Mouse (Mus musculus) spleen, postnatal 14 days (tissue): ENCODE data around the gene Olfr314.
"Not testable (repeated sequence)": the region's sequence is repeated elsewhere in the genome, so short reads cannot be mapped to it uniquely, and the experiment has no call there.

Experiments used
- DNase-seq, 2 experiments: peaks; one replicate each; pipeline ENCODE4 v3.0.0; 2021 to 2022; ENCODE audit warnings: low spot score in 2 of 2

Olfr314 gene

DNA sequence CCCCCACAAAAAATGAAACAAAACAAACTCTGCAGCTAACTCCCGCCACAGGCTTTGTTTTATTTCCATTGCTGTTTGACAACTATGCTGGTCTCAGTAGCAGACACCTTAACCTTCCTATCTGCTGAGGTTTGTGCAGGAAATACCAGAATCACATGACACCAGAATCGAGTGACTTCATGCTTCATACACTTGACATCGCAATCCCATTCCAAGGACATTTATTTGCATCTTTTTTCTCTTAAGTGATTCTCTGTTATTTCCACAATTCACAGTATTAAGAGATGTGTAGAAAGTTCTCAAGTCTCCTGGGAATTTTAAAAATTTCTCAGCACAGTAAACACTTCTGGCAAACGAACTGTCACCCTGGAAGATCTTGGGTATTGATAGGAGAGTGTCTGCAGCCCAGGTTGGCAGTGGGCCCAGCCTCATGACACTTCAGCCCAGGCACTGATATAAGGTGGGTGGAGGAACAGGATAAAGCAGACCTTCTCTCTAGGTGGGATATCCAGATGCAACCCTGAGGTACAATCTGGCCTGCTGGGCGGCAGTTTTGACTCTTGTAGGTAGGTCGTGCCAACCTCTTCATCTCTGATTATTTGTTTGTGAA lies at the start of gene Olfr314:
TSS of gene Olfr314 (plus strand) at position 473 of the 610 bp plus-strand sequence.
- DNase-seq = no peak

- no peak for DNase-seq
Measured at GRCm38 (mm10) chr11:58733372-58733771, 49.4 kb upstream of the Olfr314 start.

- DNase-seq = no peak
Measured at GRCm38 (mm10) chr11:58738792-58739262, 43.9 kb upstream of the Olfr314 start, which contains the start of gene Olfr317. Gene Olfr317 (minus strand): TSS chr11:58739212.

GRCm38 (mm10) chr11:58751096-58751495 lies 31.7 kb upstream of the Olfr314 start:
- DNase-seq = not testable (repeated sequence)

GRCm38 (mm10) chr11:58752434-58752833 lies 30.3 kb upstream of the Olfr314 start, which contains the start of gene Olfr316:
Gene Olfr316 (plus strand): TSS chr11:58752734.
- no peak for DNase-seq

GRCm38 (mm10) chr11:58772888-58773287 lies 9.9 kb upstream of the Olfr314 start, which contains the start of gene Olfr315:
Gene Olfr315 (plus strand): TSS chr11:58773188.
- no peak for DNase-seq

DNA sequence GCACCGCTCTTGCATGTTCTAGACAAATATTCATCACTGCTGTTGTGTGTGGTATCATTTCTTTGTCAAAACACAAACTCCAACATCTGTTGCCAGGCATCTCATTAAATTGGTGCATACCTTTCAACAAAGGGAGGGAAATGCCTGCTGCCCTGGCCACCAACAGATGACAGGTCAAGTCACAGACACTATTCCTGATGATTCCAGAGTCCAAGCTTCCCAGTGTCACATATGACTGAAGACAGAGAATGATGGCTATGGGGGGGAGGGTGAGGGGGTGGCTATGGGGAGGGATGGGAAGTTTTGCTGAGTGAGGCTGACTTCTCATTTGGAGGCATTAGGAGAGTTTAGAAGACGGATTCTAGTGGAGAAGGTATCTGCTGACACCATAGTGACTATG lies 1.4 kb downstream of the Olfr314 start:
- no peak for DNase-seq

- DNase-seq = no peak
Measured at GRCm38 (mm10) chr11:58787651-58788050, 4.9 kb downstream of the Olfr314 start.

GRCm38 (mm10) chr11:58788346-58788745 lies 5.6 kb downstream of the Olfr314 start:
- no peak for DNase-seq

DNA sequence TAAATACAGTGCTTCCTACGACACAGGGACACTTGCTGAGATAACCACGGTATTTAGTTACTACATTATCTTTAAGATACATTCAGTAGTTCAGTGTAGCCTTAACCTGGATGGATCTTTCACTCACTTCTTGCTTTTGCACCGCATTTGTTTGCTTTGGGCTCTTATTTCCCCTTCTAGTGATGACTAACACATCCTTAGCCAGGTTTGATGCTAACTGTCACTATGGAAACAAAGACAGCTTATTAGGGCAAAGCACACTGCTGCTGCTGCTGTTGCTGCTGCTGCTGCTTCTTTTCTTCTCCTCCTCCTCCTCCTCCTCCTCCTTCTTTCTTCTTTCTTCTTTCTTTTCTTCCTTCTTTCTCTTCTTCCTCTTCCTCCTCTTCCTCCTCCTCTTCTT lies 6.8 kb downstream of the Olfr314 start:
- DNase-seq = no peak

GRCm38 (mm10) chr11:58790053-58790452 lies 7.3 kb downstream of the Olfr314 start:
- DNase-seq = no peak

DNA sequence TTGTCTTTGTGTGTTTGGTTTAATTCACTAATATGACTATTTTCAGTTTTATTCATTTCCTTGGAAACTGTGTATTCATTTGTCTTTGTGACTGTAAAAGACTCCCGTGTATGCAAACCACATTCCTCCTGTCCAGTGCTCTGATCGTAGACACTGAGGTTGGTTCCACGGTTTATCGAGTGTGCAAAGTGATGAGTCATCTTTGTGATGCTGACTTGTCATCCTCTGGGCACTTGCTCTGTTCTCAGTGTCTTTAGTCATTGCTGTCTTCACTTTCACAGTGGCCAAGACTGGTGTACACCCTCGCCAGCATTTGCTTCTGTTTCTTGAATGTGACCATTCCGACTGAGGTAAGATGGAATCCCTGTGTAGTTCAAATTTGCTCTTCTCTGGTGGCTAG lies 7.9 kb downstream of the Olfr314 start:
- no peak for DNase-seq

- no peak for DNase-seq
Measured at GRCm38 (mm10) chr11:58795856-58796255, 13.1 kb downstream of the Olfr314 start.

GRCm38 (mm10) chr11:58796850-58797249 lies 14.1 kb downstream of the Olfr314 start:
- DNase-seq = no peak

DNA sequence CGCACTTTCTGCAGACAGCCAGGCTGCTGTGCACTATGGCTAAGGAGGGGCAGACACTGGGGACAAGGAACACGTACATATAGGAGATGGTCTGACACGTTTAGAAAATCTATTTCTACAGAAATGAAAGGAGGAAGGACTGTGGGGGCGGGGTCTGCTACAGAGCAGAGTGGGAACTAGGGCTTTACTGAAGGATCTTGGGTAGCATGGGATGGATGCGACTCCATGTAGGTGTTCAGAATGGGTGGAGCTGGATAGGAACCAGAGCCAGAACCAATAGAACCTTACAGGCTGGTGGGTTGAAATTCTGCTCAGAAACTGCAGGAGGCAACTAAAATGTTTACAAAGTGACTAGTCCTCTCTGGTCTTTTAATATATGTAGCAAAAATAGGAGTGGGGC lies 17.0 kb downstream of the Olfr314 start:
- DNase-seq = no peak

GRCm38 (mm10) chr11:58801558-58802228 lies 18.9 kb downstream of the Olfr314 start, which contains the start of gene Fam183b:
Gene Fam183b (minus strand): TSS chr11:58801960.
- DNase-seq = no peak

DNA sequence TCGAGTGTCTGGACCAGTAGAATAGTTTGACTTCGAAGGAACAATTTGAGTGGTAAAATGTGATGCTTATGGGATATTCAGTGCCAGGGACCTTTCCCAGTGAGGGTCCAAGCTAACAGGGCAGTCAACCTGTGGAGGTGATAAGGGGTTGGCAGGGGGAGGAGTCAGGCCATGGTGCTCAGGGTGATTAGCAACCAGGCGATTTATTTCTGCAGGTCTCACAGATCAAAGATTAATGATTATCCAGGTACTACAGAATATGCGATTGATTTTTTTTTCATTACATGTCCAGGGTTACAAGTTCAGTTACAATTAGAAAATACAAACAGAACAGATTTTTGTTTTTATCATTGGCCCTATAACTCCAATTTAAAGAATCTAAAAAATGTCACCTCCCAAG lies 21.1 kb downstream of the Olfr314 start:
- no peak for DNase-seq

- no peak for DNase-seq
Measured at GRCm38 (mm10) chr11:58804393-58804792, 21.6 kb downstream of the Olfr314 start.

- no peak for DNase-seq
Measured at GRCm38 (mm10) chr11:58812001-58812400, 29.2 kb downstream of the Olfr314 start.

DNA sequence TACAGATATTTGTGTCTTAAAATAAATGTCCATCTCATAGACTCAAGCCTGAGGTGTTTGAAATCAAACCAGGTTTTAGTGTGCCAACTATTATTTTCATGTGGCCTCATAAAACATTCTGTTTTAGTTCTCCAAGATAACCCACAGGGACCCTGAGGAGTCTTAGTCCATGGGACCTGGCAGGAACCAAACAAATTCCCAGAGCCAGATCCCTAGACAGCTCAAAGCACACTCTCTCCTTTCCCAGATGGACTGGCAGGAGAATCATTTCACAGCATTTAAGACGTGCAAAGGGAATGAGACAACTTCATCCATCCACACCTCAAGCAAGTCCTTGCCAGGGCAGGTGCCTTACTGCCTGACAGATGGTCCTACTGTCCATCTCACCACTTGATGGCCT lies 31.9 kb downstream of the Olfr314 start, which contains the start of gene Olfr313:
TSS of gene Olfr313 (plus strand) at position 301 of the 400 bp plus-strand sequence.
- not testable (repeated sequence) for DNase-seq

DNA sequence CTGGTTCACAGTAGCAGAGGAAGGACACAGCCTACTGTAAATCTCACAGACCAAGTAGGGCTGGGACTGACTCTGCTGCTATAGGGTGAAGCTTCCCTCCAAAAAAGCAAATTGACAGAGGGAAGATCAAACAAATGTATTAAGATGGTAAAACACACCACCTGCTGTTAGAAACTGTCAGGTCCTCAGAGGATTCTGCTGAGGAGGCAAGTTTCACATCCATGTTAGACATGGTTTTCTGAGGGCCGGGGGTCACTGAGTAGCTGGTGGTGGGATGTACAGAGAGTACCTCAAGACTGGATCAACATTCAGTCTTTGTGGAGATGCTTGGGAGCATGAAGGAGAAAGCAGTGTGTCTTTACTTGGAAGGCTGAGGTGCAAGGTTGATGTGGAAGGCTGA lies 32.9 kb downstream of the Olfr314 start:
- DNase-seq = no peak

DNA sequence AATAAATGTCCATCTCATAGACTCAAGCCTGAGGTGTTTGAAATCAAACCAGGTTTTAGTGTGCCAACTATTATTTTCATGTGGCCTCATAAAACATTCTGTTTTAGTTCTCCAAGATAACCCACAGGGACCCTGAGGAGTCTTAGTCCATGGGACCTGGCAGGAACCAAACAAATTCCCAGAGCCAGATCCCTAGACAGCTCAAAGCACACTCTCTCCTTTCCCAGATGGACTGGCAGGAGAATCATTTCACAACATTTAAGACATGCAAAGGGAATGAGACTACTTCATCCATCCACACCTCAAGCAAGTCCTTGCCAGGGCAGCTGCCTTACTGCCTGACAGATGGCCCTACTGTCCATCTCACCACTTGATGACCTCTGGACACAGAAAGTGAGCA lies 46.2 kb downstream of the Olfr314 start, which contains the start of gene Olfr312:
TSS of gene Olfr312 (plus strand) at position 301 of the 400 bp plus-strand sequence.
- DNase-seq = not testable (repeated sequence)

DNA sequence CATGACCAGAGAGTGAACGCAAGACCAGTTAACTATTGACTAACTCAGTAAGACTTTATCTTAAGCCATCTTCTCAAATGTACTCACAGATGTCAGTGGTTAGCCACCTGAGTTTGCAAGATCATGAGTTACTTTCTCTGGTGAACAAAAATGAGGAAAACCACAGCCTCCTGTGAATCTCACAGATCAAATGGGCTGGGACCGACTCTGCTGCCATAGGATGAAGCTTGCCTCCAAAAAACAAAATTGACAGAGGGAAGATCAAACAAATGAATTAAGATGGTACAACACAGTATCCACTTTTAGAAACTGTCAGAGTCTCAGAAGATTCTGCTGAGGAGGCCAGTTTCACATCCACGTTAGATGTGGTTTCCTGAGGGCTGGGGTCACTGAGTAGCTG lies 47.0 kb downstream of the Olfr314 start:
- DNase-seq = no peak
